Mouse (Mus musculus): Measurements from ENCODE around the gene Cldn34b2.
"Not testable (repeated sequence)": the region's sequence is repeated elsewhere in the genome, so short reads cannot be mapped to it uniquely, and the experiment has no call there.

Gene Cldn34b2

GRCm38 (mm10) chrX:155128312-155128711 lies at the start of gene Cldn34b2:
Gene Cldn34b2 (minus strand): TSS chrX:155128412.
- DNase-seq (ENCODE audit: extremely low read depth, low read depth), result not testable (repeated sequence)

- no peak for DNase-seq (ENCODE audit: extremely low read depth, low read depth)
Measured at GRCm38 (mm10) chrX:155177640-155178039, 49.4 kb upstream of the Cldn34b2 start.

GRCm38 (mm10) chrX:155177230-155177629 lies 49.0 kb upstream of the Cldn34b2 start:
- no peak for DNase-seq (ENCODE audit: extremely low read depth, low read depth)

GRCm38 (mm10) chrX:155175568-155175967 lies 47.4 kb upstream of the Cldn34b2 start:
- DNase-seq (ENCODE audit: extremely low read depth, low read depth), result no peak

- peak; percentile 80 for DNase-seq (ENCODE audit: extremely low read depth, low read depth)
Measured at GRCm38 (mm10) chrX:155172310-155172709, 44.1 kb upstream of the Cldn34b2 start.

GRCm38 (mm10) chrX:155171754-155172153 lies 43.5 kb upstream of the Cldn34b2 start:
- DNase-seq (ENCODE audit: extremely low read depth, low read depth), result no peak

GRCm38 (mm10) chrX:155169886-155170285 lies 41.7 kb upstream of the Cldn34b2 start:
- DNase-seq (ENCODE audit: extremely low read depth, low read depth), result no peak

GRCm38 (mm10) chrX:155167667-155168066 lies 39.5 kb upstream of the Cldn34b2 start:
- DNase-seq (ENCODE audit: extremely low read depth, low read depth), result no peak

- DNase-seq (ENCODE audit: extremely low read depth, low read depth), result no peak
Measured at GRCm38 (mm10) chrX:155166313-155166712, 38.1 kb upstream of the Cldn34b2 start.

GRCm38 (mm10) chrX:155163553-155163952 lies 35.3 kb upstream of the Cldn34b2 start:
- DNase-seq (ENCODE audit: extremely low read depth, low read depth), result no peak

- no peak for DNase-seq (ENCODE audit: extremely low read depth, low read depth)
Measured at GRCm38 (mm10) chrX:155151868-155152267, 23.7 kb upstream of the Cldn34b2 start.

GRCm38 (mm10) chrX:155144718-155145117 lies 16.5 kb upstream of the Cldn34b2 start:
- DNase-seq (ENCODE audit: extremely low read depth, low read depth), result no peak

- no peak for DNase-seq (ENCODE audit: extremely low read depth, low read depth)
Measured at GRCm38 (mm10) chrX:155098024-155098423, 30.2 kb downstream of the Cldn34b2 start.

- not testable (repeated sequence) for DNase-seq (ENCODE audit: extremely low read depth, low read depth)
Measured at GRCm38 (mm10) chrX:155093566-155093965, 34.6 kb downstream of the Cldn34b2 start, which contains the start of gene Magea2. Gene Magea2 (minus strand): TSS chrX:155093666.

GRCm38 (mm10) chrX:155089693-155090092 lies 38.5 kb downstream of the Cldn34b2 start, which contains the start of gene Magea1:
Gene Magea1 (minus strand): TSS chrX:155089793.
- not testable (repeated sequence) for DNase-seq (ENCODE audit: extremely low read depth, low read depth)
